Mouse (Mus musculus) spleen, postnatal 14 days (tissue): ENCODE data around the gene Eef1a2.
"Not testable (repeated sequence)": the region's sequence is repeated elsewhere in the genome, so short reads cannot be mapped to it uniquely, and the experiment has no call there.

Experiments used
- DNase-seq, 2 experiments: peaks; one replicate each; pipeline ENCODE4 v3.0.0; 2021 to 2022; ENCODE audit warnings: low spot score in 2 of 2

Eef1a2 gene

DNA sequence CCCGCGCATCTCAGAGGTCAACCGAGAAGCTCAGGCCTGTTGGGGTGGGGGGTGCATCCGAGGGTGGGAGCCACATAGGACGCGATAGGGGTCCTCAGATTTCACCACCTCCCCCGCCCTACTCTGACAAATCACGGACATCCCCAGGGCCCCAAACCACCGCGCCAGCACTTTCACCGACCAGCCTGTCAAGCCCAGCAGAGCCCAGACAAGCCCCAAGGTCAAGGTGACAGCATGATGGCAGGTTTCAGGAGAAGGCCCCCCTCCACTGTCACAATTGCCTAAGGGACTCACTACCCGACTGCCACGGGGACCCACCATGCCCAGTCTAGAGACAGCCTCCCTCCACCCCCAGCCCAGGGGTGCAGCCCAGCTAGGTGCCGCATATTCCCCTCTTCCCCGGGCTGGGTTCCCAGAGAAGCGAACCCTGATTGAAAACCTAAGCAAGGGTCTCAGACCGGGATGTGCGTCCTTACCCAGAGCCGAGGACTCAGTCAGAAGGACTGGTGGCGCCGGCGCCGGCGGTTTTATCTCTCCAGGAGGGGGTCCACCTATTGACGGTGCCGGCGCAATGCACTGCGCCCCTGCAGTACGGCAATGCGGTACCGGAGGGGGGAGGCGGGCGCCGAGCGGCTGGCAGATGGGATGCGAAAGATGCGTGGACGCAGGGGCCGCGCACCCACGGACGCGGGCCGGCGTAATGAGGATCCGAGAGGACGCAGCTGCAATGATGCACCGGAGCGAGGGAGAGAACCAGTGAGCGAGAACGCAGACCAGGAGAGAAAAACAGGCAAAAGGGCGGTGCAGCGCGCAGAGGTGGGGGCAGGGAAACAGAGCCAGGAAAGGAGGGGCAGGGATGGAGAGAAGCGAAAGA is at the start of gene Eef1a2:
Gene Eef1a2, minus strand, starts transcription at position 767 of the 874 bp plus-strand sequence.
- no peak for DNase-seq

DNA sequence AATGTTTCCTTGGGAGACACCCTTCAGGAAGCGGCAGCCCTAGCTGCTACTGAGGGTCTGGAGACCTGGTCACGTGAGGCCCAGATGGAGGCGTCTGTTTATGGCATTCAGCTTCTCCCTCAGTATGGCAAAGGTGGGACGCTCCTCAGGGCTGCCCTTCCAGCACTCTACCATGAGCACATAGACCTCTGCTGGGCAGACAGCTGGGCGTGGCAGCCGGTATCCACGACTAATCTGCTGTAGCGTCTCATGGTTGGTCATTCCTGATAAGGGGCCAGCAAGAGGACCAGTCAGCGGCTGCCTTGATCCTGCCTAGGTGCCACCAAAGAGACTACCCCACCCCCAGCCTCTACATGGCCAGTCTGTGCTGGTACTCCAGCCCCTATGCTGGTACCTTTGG is 49.3 kb upstream of the Eef1a2 start:
- no peak for DNase-seq

DNA sequence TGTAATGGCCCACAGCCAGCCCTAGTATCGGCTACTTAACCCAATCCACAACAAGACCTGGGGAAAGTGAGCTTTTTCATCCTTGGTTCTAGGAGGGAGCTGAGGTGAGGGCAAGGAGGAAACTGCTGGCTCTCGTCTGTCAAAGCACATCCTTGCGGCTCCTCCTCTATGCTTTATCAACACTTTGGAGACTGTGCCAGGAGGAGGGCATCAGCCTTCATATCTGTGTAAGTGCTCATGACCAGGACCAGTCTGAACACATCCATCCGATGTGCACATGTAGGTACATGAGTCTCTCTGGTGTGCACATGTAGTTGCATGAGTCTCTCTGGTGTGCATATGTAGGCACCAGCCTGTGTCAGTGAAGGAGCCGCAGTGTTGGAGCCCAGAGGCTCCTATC is 48.9 kb upstream of the Eef1a2 start:
- no peak for DNase-seq

DNA sequence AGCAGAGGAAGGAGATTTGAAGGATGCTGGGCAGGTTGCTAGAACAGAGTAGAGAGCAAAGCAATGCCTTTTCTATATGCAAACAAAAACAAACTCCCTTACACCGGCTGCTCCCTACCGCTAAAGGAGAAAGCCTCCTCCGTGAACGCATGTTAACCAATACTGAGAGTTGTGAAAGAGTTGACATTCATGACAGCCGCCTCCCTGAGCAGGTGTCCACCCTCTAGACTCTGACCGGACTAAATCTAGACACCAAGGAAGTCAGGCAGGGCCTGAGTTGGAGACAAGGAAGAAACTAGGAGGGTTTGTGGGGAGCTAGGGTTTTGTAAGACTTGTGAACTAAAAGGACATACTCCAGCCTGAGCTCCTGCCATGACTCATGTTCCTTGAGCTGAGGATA is 46.1 kb upstream of the Eef1a2 start:
- no peak for DNase-seq

DNA sequence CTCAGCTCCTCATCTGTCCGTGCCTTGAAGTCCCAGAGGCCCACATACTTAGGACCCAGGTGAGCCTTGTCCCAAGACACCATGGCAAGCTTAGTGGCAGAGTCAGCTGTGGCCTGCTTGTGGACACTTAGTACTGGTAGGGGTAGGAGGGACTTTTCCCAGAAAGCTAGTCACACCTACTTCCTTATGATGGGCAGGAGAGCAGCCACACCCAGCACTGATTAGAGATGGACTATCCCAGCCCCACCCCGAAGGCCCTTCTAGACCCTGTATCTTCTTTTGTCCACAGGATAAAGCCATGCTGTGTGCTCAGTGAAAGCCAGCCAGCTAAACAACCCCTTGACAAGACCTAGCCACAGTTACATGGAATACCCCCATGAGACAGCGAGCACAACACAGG is 45.6 kb upstream of the Eef1a2 start, which contains the start of gene Ptk6:
Gene Ptk6, minus strand, starts transcription at position 368 of the 400 bp plus-strand sequence.
- no peak for DNase-seq

DNA sequence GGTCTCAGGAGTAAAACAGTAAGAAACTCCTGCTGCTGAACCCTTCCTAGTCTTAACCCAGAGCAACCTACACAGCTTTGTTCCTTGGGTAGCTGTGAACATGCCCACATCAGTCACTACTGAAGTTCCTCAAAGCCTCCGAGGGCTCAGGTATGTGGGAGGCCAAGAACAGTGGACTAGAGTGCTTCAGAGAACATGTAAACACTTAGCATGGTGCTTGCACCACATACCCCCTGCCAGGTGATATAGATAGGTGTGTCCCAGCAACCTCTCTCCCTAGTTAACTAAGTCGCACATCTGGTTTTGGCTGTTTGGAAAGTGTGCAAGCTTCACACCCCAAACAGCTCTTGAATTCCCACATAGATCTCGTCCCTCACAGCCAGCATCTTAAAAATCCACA is 44.8 kb upstream of the Eef1a2 start:
- DNase-seq = no peak

DNA sequence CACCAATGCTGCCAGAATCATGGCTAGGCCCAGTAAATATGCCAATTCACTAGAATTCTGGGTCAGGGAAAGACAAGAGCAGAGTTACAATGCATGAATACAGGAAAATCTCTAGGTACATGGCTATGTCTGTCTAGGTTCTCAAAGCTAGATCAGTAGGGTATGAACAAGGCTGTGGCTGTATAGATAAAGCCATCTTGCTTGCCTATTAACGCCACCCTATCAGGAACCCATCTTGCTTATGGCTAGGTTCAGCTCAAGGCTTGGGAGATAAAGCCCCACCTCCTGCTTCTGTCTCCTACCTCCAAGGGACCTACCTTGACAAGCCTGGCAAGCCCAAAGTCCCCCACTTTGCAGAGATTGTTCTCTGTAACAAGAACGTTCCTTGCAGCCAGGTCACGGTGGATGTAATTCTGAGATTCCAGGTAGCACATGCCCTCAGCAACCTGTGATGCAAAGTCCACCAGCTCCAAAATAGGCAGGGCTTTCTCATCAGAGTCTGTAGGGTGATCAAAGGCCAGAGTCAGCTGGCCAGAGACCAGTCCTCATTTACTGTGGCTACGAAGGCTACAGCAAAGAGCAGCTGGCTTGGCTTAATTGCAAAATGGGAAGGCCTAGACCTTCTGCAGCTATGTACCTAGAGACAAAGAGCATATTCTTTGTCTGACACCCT is 40.0 kb upstream of the Eef1a2 start:
- no peak for DNase-seq

DNA sequence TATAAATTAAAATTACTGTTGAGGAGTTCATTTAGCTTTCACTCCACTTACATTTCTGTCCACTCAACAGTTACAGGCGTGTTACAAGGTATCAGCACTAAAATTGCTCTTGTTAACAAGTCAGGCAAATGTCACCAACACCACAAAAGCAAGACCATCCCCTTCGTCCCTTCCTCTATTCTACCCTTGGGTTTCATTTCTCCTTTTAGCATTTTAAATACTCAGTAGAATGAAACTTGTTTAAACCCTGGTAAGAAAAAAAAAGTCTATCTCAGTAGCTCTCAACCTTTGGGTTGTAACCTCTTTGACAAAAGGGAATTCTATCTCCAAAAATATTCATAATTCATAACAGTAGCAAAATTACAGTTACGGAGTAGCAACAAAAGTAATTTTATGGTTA is 36.2 kb upstream of the Eef1a2 start:
- no peak for DNase-seq

DNA sequence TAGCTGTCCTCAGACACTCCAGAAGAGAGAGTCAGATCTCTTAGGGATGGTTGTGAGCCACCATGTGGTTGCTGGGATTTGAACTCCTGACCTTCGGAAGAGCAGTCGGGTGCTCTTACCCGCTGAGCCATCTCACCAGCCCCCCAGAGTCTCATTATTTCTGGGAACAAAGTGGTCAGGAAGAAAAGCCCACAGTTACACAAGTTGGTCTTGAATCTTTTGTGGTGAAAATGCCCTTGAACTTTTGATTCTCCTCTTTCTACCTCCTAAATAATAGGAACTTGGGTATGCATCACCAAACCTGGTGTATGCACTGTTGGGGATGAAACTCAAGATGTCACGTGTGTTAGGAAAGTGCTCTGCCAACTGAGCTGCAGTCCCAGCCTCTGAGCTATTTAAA is 35.1 kb upstream of the Eef1a2 start:
- DNase-seq = no peak

DNA sequence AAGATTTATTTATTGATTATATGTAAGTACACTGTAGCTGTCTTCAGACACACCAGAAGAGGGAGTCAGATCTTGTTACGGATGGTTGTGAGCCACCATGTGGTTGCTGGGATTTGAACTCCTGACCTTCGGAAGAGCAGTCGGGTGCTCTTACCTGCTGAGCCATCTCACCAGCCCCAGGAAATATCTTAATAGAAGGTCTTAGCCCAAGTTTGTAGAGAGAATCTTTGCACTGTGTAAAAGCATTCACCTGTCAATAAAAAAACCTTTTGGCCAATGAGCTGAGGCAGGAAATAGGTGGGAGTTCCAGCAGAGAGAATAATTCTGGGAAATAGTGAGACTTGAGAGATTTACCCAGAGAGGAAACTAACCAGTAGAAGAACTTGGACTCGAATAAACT is 34.6 kb upstream of the Eef1a2 start:
- not testable (repeated sequence) for DNase-seq

DNA sequence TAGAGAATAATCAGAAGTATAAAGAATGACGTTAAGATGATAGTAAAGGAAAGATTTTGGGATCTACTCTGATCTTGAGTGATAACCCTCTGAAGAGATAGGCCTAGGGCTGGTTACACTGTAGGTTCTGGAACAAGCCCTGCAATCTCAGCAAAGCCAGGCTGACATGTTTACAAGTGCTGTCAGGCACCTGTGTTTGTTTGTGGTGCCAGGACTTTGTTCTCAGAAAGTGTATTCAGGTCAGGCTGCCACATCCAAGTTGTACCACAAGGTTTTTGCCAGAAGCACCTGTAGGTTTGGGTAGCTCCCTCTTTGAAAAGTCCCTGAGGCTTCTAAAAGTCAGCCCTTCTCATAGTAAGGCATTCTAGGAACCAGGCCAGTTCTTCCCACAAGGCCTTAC is 32.5 kb upstream of the Eef1a2 start:
- no peak for DNase-seq

DNA sequence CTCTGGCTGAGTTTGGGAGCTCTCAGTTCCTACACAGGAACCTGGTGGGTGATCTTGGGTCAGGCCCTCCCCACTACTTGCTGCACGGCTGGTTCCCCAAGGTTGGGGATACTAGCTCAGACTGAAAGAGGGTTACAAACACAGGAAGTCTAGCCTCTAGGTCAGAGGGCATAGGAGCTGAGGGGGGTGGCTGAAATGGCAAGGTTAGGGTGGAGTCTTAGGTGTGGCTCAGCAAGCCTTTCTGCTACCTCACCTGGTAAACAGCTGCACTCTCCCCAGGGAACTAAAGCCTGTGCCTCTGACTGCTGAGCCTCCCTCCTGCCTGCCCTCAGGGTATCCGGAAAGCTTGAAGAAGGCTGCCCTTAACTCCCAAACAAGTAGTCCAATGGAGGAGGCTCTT is 31.9 kb upstream of the Eef1a2 start:
- DNase-seq = peak in 1 of 2 experiments; percentile 17

DNA sequence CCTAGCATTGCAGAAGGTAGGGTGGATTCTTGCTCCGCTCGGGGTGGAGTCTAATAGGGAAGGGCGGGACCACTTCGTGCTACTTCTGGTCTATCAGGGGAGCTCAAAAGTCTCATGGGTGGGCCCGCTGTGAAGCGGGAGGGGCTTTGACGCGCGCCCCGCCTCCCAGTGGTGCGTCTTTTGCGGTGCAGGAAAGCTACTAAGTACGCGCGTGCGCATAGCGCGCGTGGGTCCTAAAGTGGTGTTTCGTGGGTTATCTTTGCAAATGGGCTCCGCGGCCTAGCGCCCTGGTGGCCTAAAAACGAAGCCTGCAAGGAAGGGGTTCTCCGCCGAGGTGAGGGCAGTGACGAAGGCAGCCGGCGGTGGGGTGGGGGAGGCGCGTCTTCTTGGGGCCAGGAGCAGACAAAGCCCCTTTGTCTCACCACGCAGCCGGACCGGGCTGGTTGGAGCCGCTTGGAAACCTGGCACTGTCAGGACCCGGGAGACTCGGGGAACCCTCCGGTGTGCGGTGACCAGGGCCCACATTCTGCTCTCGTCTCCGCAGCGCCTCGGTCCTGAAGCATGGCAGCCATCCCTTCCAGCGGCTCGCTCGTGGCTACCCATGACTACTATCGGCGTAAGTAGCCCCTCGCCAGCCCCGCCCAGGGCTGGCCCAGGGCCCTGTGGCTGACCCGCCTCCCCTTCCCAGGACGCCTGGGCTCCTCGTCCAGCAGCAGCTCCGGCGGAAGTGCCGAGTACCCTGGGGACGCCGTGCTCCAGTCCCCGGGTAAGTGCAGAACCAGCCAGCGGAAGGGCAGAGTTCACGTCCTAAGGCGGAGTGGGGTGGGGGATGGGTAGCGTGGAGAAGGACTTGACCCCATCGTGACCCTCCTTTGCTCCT is 30.5 kb upstream of the Eef1a2 start, which contains the start of gene Ppdpf:
Gene Ppdpf, plus strand, starts transcription at position 127 of the 880 bp plus-strand sequence.
- DNase-seq = peak; percentile 84 to 87

DNA sequence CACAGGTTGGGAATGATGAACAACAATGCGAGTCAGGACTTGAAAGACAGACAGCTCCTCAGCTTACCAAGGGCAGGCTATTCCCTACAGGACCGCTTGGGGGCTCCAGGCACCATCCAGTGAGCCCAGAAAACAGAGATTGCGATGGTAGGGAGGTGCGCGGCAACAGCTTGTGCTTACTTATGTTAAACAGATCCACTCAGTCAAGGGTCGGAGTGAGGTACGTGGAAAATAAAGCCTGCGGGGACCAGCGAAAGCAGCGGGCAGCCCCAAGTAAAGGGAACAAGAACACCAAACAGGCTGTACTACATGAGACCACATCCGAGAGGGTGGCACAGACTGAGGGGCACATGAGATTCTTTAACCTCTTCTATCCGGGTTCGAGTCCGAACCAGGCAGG is 29.8 kb upstream of the Eef1a2 start:
- peak; percentile 69 to 75 for DNase-seq

DNA sequence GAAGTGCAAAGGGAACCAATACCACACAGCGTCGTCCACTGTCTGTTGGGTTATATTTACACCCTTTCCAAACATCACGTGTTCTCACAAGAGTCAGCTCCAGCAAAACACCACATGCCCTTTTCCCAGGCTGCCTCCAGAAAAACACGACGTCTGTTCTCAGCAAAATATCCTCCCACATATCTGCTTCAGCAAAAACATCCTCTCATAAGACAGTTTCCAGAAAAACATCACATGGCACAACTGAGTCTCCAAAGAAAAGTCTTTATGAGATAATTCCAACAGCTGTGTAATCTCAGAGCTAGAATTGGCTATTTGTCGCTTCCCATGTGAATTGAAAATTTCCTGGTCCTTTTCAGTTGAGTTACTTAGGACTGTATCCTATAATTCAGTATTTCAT is 24.1 kb upstream of the Eef1a2 start:
- no peak for DNase-seq

DNA sequence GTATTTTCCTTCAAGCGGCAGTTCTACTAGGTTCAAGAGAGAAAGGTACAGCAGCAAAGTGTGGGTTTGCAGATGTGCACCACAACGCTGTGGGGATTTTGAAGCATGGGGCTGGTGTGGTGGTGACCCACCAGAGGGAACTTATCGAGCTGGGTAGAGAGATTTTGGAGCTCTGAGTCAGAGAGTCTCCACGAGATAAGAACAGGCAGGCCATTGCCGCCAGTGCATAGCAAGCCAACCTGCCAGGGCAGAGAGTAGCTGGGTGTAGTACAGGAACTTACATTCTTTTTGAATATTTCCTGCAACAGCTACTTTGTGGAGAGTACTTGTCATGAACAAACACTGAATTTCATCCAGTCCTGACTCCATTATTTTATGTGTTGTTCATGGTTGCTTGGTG is 21.7 kb upstream of the Eef1a2 start:
- no peak for DNase-seq

DNA sequence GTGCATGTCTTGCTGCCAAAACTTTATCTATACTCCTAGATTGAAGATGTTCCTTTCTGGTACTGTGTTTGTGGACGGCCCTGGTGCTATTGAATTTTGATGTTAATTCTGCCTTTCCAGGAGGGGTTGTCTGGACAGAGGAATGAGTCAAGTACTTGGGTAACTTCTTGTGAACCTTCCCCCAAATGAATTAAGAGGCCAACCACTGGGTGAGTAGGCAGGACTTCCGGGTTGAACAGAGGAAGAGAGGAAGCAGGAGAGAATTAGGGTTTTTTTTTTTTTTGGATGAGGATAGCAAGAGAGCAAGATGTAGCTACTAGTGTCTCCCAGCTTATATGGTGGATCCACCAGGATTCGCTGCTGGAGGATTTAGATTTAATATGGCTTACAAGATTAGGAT is 21.2 kb upstream of the Eef1a2 start:
- DNase-seq = no peak

DNA sequence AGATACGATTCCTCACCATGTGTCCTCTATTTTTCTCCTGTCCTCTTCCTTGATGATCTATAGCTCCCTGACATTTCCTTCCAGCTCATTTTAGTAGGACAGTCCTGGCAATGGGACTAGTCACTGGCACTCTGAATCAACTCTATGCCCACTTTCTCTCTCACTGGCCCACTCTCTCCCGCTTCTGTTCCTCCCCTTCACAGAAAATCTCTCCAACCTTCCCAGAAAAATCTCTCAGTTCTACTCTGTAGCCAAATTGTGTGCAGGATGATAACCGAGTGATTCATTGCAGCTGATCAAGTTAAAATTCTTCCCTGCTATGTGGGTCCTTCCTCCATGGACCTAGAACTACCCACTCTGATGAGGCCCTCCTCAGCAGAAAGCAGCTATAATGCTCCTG is 17.8 kb upstream of the Eef1a2 start:
- no peak for DNase-seq

DNA sequence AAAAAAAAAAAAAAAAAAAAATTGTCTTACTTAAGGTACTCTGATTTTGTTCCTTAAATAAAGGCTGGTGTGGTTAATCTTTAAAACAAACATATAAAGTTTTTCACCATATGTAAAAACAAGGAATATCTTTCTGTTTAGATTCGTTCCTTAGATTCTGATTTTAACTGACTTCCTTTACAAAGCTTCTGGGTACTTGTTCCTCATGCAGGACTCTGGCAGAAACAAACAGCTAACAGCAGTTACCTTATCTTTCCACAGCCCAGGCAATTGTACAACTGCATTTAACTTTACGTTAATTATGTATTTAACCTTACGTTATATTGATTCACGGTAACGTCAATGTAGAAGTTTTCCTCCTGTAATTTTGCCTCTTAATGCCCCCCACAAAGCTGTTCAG is 9.7 kb upstream of the Eef1a2 start:
- DNase-seq = no peak

DNA sequence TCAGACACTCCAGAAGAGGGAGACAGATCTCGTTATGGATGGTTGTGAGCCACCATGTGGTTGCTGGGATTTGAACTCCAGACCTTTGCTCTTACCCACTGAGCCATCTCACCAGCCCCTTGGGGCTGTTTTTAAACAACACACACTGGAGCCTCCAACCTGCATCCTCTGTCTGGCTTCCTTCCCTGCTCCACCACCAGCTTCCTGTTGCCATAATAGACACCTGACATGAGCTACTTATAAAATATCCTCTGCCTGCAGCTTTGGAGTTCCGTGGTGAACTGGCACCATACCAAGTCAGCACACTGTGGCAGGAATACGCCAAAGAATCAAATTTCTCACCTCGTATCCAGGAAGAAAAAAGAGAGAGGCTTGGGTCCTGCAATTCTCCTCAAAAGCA is 4.0 kb upstream of the Eef1a2 start:
- DNase-seq = no peak

DNA sequence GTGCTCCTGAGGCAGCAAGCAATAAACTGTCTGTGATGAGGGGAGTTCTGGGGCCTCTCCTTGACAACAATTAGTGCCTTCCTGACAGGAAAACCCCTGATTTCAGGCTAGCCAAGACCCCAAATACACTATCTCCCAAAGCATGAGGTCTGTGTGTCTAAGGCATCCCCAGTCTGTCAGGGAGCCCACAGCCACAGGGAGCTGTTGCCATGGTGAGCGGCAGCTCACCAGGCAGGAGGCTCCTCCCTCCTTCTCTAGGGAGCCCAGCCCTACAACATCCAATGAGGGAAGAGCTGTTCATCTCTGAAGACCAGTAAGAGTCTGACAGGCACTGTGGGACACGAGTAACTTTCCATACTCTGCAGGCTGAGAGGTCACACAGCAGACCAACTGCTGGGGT is 3.0 kb upstream of the Eef1a2 start:
- DNase-seq = no peak

DNA sequence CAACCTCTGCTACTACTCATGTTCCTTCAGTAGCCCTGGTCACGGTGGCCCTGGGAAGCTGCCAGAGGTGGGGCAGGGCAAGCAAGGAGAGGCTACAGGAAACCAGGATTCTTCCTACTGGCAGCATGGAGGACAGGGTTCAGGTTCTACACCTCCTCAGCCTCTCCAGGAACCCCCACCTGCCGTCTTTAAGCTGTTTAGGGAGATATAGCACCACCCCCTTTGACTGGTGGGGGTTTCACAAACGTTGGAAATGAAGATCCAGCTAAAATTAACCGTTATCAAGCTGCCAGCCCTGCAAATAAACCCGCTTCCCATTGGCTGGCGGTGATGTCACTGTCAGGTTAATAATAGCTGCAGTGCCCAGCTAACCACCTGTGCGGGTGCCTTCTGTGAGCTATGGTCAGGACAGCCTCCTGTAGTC is 2.3 kb upstream of the Eef1a2 start:
- DNase-seq = no peak
